Mouse (Mus musculus) ES-E14 (cell line): Measurements from ENCODE around the gene Gpr132.

Experiments
- CHD2 ChIP-seq: IDR thresholded peaks from 2 replicates; pipeline ENCODE4 v1.6.1; 2014; ENCODE audit warnings: mild to moderate bottlenecking, low read depth, low read length, inconsistent platforms
- HCFC1 ChIP-seq: IDR thresholded peaks from 2 replicates; pipeline ENCODE4 v1.6.1; 2012; ENCODE audit warnings: low read length, inconsistent platforms, borderline replicate concordance; ENCODE audit not compliant: insufficient read depth
- MAFK ChIP-seq: IDR thresholded peaks from 2 replicates; pipeline ENCODE4 v1.6.1; 2014; ENCODE audit warnings: mild to moderate bottlenecking, low read depth, low read length, inconsistent platforms; ENCODE audit not compliant: insufficient read depth
- ZC3H11A ChIP-seq: IDR thresholded peaks from 2 replicates; pipeline ENCODE4 v1.6.1; 2012; ENCODE audit warnings: low read depth, mild to moderate bottlenecking, inconsistent platforms, low read length, borderline replicate concordance
- ZNF384 ChIP-seq: IDR thresholded peaks from 2 replicates; pipeline ENCODE4 v1.6.1; 2012; ENCODE audit warnings: low read depth, low read length, inconsistent platforms

- TF ChIP-seq CHD2 (no peak), HCFC1 (no peak), MAFK (no peak), ZC3H11A (no peak), ZNF384 (no peak)
These were observed 44.8 kb downstream of the Gpr132 start for GRCm38 (mm10) chr12:112823221-112823620.
